8 mouse cellular contexts compared by ENCODE assay signal in the genomic region with DNA sequence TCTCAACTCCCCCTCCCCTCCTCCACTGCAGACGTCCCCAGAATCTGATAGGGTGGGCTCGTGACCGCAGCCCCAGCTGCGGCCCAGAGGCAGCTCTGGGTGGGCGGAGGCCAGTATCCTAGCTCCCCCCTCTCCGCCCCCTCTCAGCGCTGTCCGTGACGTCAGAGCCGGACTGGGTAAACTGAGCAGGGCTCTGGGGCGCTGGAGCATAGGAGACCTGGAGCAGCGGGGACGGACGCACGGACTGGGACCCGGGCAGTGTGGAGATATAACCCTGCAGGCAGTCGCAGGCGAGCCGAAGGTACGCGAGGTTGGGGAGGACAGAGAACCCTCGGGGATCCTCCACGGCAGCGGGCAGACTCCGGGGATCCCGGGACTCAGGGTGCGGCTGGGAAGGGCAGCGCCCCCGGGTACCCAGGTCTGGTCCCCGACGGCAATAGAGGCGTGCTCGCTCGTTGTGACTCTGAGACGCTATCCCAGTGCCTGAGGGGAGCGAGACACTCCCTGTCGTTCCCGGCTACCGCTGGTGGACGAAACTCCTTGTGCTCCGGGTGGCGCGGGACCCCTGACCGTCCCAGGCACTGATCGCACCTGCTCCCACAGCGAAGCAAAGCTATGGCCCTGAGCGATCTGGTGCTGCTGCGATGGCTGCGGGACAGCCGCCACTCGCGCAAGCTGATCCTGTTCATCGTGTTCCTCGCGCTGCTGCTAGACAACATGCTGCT. TPM values are rescaled to one million over a fixed set of nuclear protein-coding genes. Genes with fewer than 3 reads are reported as not detected.
DNase-seq lines count a peak whose midpoint lies in the region; ATAC-seq and TF ChIP-seq lines count a peak whose summit lies in the region.

A gene (plus strand): TSS at position 179 of the 725 bp plus-strand sequence.

- H3K27ac ChIP-seq in lung, embryonic 14.5 days (ENCODE audit: low read depth) = no peak within 1 kb of the TSS
- H3K27ac ChIP-seq in hindbrain, embryonic 10.5 days = peak within 1 kb of the TSS; percentile 73
- H3K27ac ChIP-seq in liver, postnatal 0 days (ENCODE audit: low read depth) = no peak within 1 kb of the TSS
- no peak within 1 kb of the TSS for H3K27ac ChIP-seq in left cerebral cortex, adult 2 months

- intact Hi-C loops in left cerebral cortex, adult 2 months (cut with DNase I) = no loop called here

- under 1% methylated on average over 55 of the region's 55 CpGs for WGBS in lung, embryonic 14.5 days
- under 1% methylated on average over 55 of the region's 55 CpGs for WGBS in hindbrain, embryonic 10.5 days
- WGBS in liver, postnatal 0 days (ENCODE audit: insufficient replicate concordance) = 2% methylated on average over 52 of the region's 55 CpGs

- peak; percentile 87 for ATAC-seq in lung, embryonic 14.5 days (ENCODE audit: insufficient read depth)
- no peak for ATAC-seq in liver, postnatal 0 days
- no peak for ATAC-seq in frontal cortex, adult (ENCODE audit: low TSS enrichment)

- no peak for TF ChIP-seq CTCF in lung, embryonic 14.5 days (IDR thresholded peaks at IDR 0.05; ENCODE audit: low read depth)
- no peak for TF ChIP-seq CTCF in liver, postnatal 0 days (IDR thresholded peaks at IDR 0.05; ENCODE audit: low read depth)
- TF ChIP-seq CTCF in left cerebral cortex, adult 2 months (IDR thresholded peaks at IDR 0.05) = no peak

- peak within 1 kb of the TSS; percentile 79 for H3K4me2 ChIP-seq in lung, embryonic 14.5 days
- peak within 1 kb of the TSS; percentile 71 for H3K4me2 ChIP-seq in liver, postnatal 0 days (ENCODE audit: low read depth, low read length)

- peak; percentile 64 for DNase-seq in lung, embryonic 14.5 days
- DNase-seq in lung, postnatal 25 days (ENCODE audit: low spot score) = no peak
- peak; percentile 71 for DNase-seq in embryo, embryonic 10 days (ENCODE audit: low spot score)
- peak; percentile 67 for DNase-seq in hindbrain, embryonic 10.5 days (ENCODE audit: low spot score)
- DNase-seq in liver, postnatal 0 days = no peak
- peak; percentile 41 to 56 for DNase-seq in thymus, adult 18-20 months
- no peak for DNase-seq in left cerebral cortex, adult 2 months (ENCODE audit: extremely low spot score in 1 of 2, low spot score in 2 of 2)

- H3K36me3 ChIP-seq in lung, embryonic 14.5 days (ENCODE audit: insufficient read depth) = no peaks in the 10 kb centered on the region
- H3K36me3 ChIP-seq in hindbrain, embryonic 10.5 days = no peaks in the 10 kb centered on the region
- no peaks in the 10 kb centered on the region for H3K36me3 ChIP-seq in liver, postnatal 0 days (replicated peaks; ENCODE audit: insufficient read depth, low read length)

- peak within 1 kb of the TSS; percentile 44; the same call in 1 of the 2 replicates for H3K9ac ChIP-seq in lung, embryonic 14.5 days
- no peak within 1 kb of the TSS; the same call in 1 of the 2 replicates for H3K9ac ChIP-seq in liver, postnatal 0 days (replicated peaks)

- H3K4me1 ChIP-seq in lung, embryonic 14.5 days (ENCODE audit: insufficient read depth) = peaks cover 4% of the 10 kb centered on the region; the same call in 1 of the 2 replicates
- H3K4me1 ChIP-seq in hindbrain, embryonic 10.5 days (replicated peaks) = peaks cover 44% of the 10 kb centered on the region
- peaks cover 8% of the 10 kb centered on the region for H3K4me1 ChIP-seq in liver, postnatal 0 days (ENCODE audit: insufficient read depth)

- TF ChIP-seq EP300 in liver, postnatal 0 days (IDR thresholded peaks at IDR 0.05; ENCODE audit: low read depth) = no peak

- H3K9me3 ChIP-seq in lung, embryonic 14.5 days (ENCODE audit: low read depth, low read length) = 0 out of 2 replicates have a peak, but pooled peaks cover 4% of the 10 kb centered on the region
- H3K9me3 ChIP-seq in hindbrain, embryonic 10.5 days = no peaks in the 10 kb centered on the region; the same call in 1 of the 2 replicates
- H3K9me3 ChIP-seq in liver, postnatal 0 days (ENCODE audit: low read length) = peaks cover 6% of the 10 kb centered on the region; the same call in 1 of the 2 replicates

- H3K27me3 ChIP-seq in lung, embryonic 14.5 days (ENCODE audit: insufficient read depth, low read length) = peaks cover 25% of the 10 kb centered on the region
- peaks cover 65% of the 10 kb centered on the region for H3K27me3 ChIP-seq in hindbrain, embryonic 10.5 days (ENCODE audit: insufficient read depth, poor library complexity, severe bottlenecking)
- peaks cover 18% of the 10 kb centered on the region for H3K27me3 ChIP-seq in liver, postnatal 0 days (ENCODE audit: insufficient read depth, low read length)

- H3K4me3 ChIP-seq in lung, embryonic 14.5 days (ENCODE audit: low read depth, low read length) = peak within 1 kb of the TSS; percentile 42
- peak within 1 kb of the TSS; percentile 61 for H3K4me3 ChIP-seq in hindbrain, embryonic 10.5 days
- H3K4me3 ChIP-seq in liver, postnatal 0 days (ENCODE audit: low read depth, low read length) = peak within 1 kb of the TSS; percentile 40
- H3K4me3 ChIP-seq in left cerebral cortex, adult 2 months = no peak within 1 kb of the TSS

RNA-seq across cellular contexts. Expression of the gene that starts here (rescaled TPM):
- polyA plus RNA-seq in lung, embryonic 14.5 days (2014; fragmentation: Nextera tagmentation; extraction: Ambion mirVana) = 5.6 and 7.5 TPM in 2 replicates
- 11.7 and 13.6 TPM in 2 replicates for polyA plus RNA-seq in hindbrain, embryonic 10.5 days (2016; fragmentation: Nextera tagmentation; extraction: Ambion mirVana)
- polyA plus RNA-seq in liver, postnatal 0 days (2015; fragmentation: Nextera tagmentation; extraction: Ambion mirVana) = 1.5 and 1.9 TPM in 2 replicates
- under 1 TPM in 1 of 2 experiments, not detected in 1; 0.37 TPM for total RNA-seq in left cerebral cortex, adult 2 months (2021)

Comparison
In these comparisons a context has a peak if more than half of its experiments do, and no peak if none do; other contexts are left out.
1. DNase-seq: peak in lung, embryonic 14.5 days (single experiment), embryo, embryonic 10 days (single experiment), hindbrain, embryonic 10.5 days (single experiment) and thymus, adult 18-20 months (2 of 2); none in lung, postnatal 25 days (single experiment), liver, postnatal 0 days (single experiment) and left cerebral cortex, adult 2 months (0 of 2).